Mouse (Mus musculus) heart, postnatal 0 days (tissue): ENCODE data around the gene Sez6. TPM values are rescaled to one million over a fixed set of nuclear protein-coding genes. Genes with fewer than 3 reads are reported as not detected.

Source experiments
- ATAC-seq: fragments of 200-750 bp; cut with Nextera tagmentation; 2 replicates; pipeline ENCODE4 v1.8.0; 2017; ENCODE audit warnings: low read depth, moderate number of reproducible peaks, moderate library complexity; ENCODE audit not compliant: insufficient read depth
- DNase-seq: peaks from one replicate; pipeline ENCODE4 v3.0.0-alpha.2; 2016; ENCODE audit warnings: low spot score
- H3K27ac ChIP-seq: fragments of 300-500 bp; sonication (generic); 2 replicates; pipeline ENCODE4 v1.5.1; 2014; ENCODE audit warnings: low read depth, mild to moderate bottlenecking
- H3K27me3 ChIP-seq: fragments of 300-500 bp; sonication (generic); 2 replicates; pipeline ENCODE4 v1.6.1; 2014; ENCODE audit warnings: low read length, mixed read lengths; ENCODE audit not compliant: control insufficient read depth, insufficient read depth
- H3K36me3 ChIP-seq: fragments of 300-500 bp; sonication (generic); replicated peaks from 2 replicates; pipeline ENCODE4 v1.6.1; 2014; ENCODE audit warnings: low read length, mixed read lengths; ENCODE audit not compliant: control insufficient read depth, insufficient read depth
- H3K4me1 ChIP-seq: fragments of 300-500 bp; sonication (generic); 2 replicates; pipeline ENCODE4 v1.6.1; 2014; ENCODE audit warnings: antibody characterized with exemption; ENCODE audit not compliant: control insufficient read depth, insufficient read depth
- H3K4me2 ChIP-seq: fragments of 300-500 bp; sonication (generic); 2 replicates; pipeline ENCODE4 v1.6.1; 2014; ENCODE audit warnings: low read depth, mild to moderate bottlenecking, low read length, moderate library complexity
- H3K4me3 ChIP-seq: fragments of 300-500 bp; sonication (generic); 2 replicates; pipeline ENCODE4 v1.5.1; 2014; ENCODE audit warnings: low read depth, low read length
- H3K9ac ChIP-seq: fragments of 300-500 bp; sonication (generic); replicated peaks from 2 replicates; pipeline ENCODE4 v1.6.1; 2014; ENCODE audit warnings: low read depth, low read length, mixed read lengths
- H3K9me3 ChIP-seq: fragments of 300-500 bp; sonication (generic); replicated peaks from 2 replicates; pipeline ENCODE4 v1.6.1; 2016; ENCODE audit warnings: low read length; ENCODE audit not compliant: control insufficient read depth
- CTCF ChIP-seq: IDR thresholded peaks from 2 replicates; pipeline ENCODE4 v1.5.1; 2016; ENCODE audit warnings: antibody characterized with exemption, control low read depth, low read depth
- EP300 ChIP-seq: IDR thresholded peaks from 2 replicates; pipeline ENCODE4 v1.6.1; 2016; ENCODE audit warnings: antibody characterized with exemption, low read depth
- WGBS: fragments of 180-500 bp; shearing (Covaris S2); extraction: QIAGEN DNeasy Blood & Tissue Kit; methylation state at CpG from one replicate; pipeline ENCODE4 v1.1.7; 2014; 5-methylcytosine and 5-hydroxymethylcytosine counted together
- polyA plus RNA-seq: library from polyadenylated mRNA; unstranded; fragments of >200 nt; fragmentation: Nextera tagmentation; extraction: Ambion mirVana; gene quantifications from 2 replicates; pipeline ENCODE4 v1.2.1, GENCODE M21; 2015
- total RNA-seq: library from RNA; depleted of rRNA; stranded (reverse); fragments of >200 nt; gene quantifications from 2 replicates; pipeline ENCODE4 v1.2.3, GENCODE M21; 2014; ENCODE audit warnings: low replicate concordance

The Sez6 gene
- total and polyA plus RNA-seq, 2 experiments from 2014 or later, result not detected

- 78% methylated on average over 2 of the region's 2 CpGs for WGBS
- Histone ChIP-seq H3K36me3 (no peaks in the 10 kb centered on the region), H3K27me3 (no peaks in the 10 kb centered on the region), H3K4me3 (no peak overlapping the region), H3K4me2 (no peak overlapping the region), H3K4me1 (peaks cover 12% of the 10 kb centered on the region), H3K27ac (no peak overlapping the region), H3K9ac (no peak overlapping the region), H3K9me3 (no peaks in the 10 kb centered on the region)
- TF ChIP-seq EP300 (no peak), CTCF (no peak)
- ATAC-seq (no peak), DNase-seq (no peak)
Measured at GRCm38 (mm10) chr11:77894967-77895366, 35.6 kb upstream of the Sez6 start.

GRCm38 (mm10) chr11:77896011-77896410, 34.6 kb upstream of the Sez6 start:
- DNase-seq, result no peak
- no peak for TF ChIP-seq CTCF
- TF ChIP-seq EP300, result no peak
- 82% methylated on average over 9 of the region's 9 CpGs for WGBS
- no peaks in the 10 kb centered on the region for H3K9me3 ChIP-seq
- no peak overlapping the region for H3K4me2 ChIP-seq
- no peak for ATAC-seq
- H3K27me3 ChIP-seq, result no peaks in the 10 kb centered on the region
- peaks cover 12% of the 10 kb centered on the region for H3K4me1 ChIP-seq
- H3K4me3 ChIP-seq, result no peak overlapping the region
- no peak overlapping the region for H3K9ac ChIP-seq
- H3K36me3 ChIP-seq, result no peaks in the 10 kb centered on the region
- no peak overlapping the region for H3K27ac ChIP-seq

GRCm38 (mm10) chr11:77896480-77896819, 34.1 kb upstream of the Sez6 start:
- Histone ChIP-seq H3K27ac (no peak overlapping the region), H3K4me2 (peak overlapping the region; percentile 54), H3K4me1 (peaks cover 12% of the 10 kb centered on the region), H3K36me3 (no peaks in the 10 kb centered on the region), H3K9me3 (no peaks in the 10 kb centered on the region), H3K9ac (peak overlapping the region; percentile 43; the same call in 1 of the 2 replicates), H3K27me3 (no peaks in the 10 kb centered on the region), H3K4me3 (peak overlapping the region; percentile 33)
- WGBS, result 44% methylated on average over 6 of the region's 6 CpGs
- no peak for DNase-seq
- TF ChIP-seq EP300, result no peak
- no peak for TF ChIP-seq CTCF
- ATAC-seq, result no peak

DNA sequence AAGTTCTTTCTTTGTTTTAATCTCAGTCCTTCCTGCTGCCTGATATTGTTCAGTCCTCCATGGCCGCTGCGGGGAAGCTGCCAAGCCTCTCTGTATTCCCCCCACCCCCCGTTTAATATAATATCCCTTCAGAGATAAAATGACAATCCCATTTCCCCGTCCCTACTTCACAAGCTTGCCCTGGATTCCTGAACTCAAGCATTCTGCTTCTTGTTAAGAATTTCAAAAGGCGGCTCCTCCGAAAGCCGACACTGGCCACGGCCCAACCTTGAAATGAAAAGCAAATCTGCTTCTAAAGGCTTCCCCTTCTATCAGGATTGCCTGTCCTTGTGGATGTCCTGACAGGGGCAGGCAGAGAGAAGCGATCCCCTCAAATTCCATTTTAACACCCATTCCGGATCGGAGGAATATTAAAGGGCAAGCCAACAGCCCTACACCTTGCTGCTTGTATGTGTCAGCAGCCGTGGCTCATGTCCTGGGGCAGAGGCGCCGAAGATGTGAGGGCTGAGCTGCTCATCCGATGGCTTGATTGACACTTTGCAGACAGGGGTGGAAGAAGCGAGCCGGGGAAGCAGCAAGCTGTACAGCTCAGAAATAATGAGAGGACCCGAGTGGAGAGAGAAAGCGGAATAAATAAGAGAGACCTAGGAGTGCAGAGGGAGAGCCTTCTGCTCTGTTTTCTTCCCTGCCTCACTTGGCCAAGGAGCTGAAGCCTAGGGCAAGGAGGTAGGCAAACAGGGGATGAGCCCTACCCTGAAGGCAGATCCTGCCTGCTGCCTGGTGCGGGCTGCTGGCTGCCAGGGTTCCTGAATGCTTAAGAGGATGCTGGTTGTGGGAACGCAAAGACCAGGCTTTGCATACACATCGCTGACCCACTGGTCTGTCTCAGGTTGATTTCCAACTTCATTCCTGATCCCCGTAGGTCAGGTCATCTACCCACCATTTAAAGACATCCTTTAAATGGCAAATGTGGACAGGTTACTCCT, 33.5 kb upstream of the Sez6 start:
- TF ChIP-seq EP300 (no peak), CTCF (no peak)
- Histone ChIP-seq H3K4me3 (peak overlapping the region; percentile 33), H3K27ac (no peak overlapping the region), H3K9ac (peak overlapping the region; percentile 43), H3K27me3 (no peaks in the 10 kb centered on the region), H3K4me1 (peaks cover 12% of the 10 kb centered on the region), H3K36me3 (no peaks in the 10 kb centered on the region), H3K4me2 (peak overlapping the region; percentile 54), H3K9me3 (no peaks in the 10 kb centered on the region)
- ATAC-seq (no peak), DNase-seq (no peak)
- WGBS, result 19% methylated on average over 23 of the region's 23 CpGs

- Histone ChIP-seq H3K27ac (no peak overlapping the region), H3K4me2 (no peak overlapping the region), H3K36me3 (no peaks in the 10 kb centered on the region), H3K9me3 (no peaks in the 10 kb centered on the region), H3K9ac (no peak overlapping the region), H3K4me3 (no peak overlapping the region), H3K27me3 (peaks cover 4% of the 10 kb centered on the region; the same call in 1 of the 2 replicates), H3K4me1 (no peaks in the 10 kb centered on the region; the same call in 1 of the 2 replicates)
- TF ChIP-seq CTCF (no peak), EP300 (no peak)
- 80% methylated on average over 3 of the region's 3 CpGs for WGBS
- DNase-seq (no peak), ATAC-seq (no peak)
Measured at GRCm38 (mm10) chr11:77900187-77900586, 30.4 kb upstream of the Sez6 start.
